Mouse (Mus musculus) heart, adult 2 months (tissue): ENCODE data around the gene Itk. TPM values are rescaled to one million over a fixed set of nuclear protein-coding genes. Genes with fewer than 3 reads are reported as not detected.

Experiments used
- DNase-seq, 2 experiments: peaks; one replicate each; pipeline ENCODE4 v3.0.0; 2021
- H3K27ac ChIP-seq: fragments of 200-600 bp; 2 replicates; pipeline ENCODE4 v1.8.1; 2022
- H3K27me3 ChIP-seq: fragments of 200-500 bp; 2 replicates; pipeline ENCODE4 v1.6.1; 2012; ENCODE audit warnings: mild to moderate bottlenecking, low read length, inconsistent platforms, mixed read lengths; ENCODE audit not compliant: control insufficient read depth, insufficient read depth
- H3K36me3 ChIP-seq: fragments of 200-500 bp; 2 replicates; pipeline ENCODE4 v1.6.1; 2012; ENCODE audit warnings: low read length, inconsistent platforms; ENCODE audit not compliant: control insufficient read depth, insufficient read depth
- H3K4me1 ChIP-seq: fragments of 200-500 bp; 2 replicates; pipeline ENCODE4 v1.6.1; 2011; ENCODE audit warnings: low read length; ENCODE audit not compliant: control insufficient read depth, insufficient read depth
- H3K4me3 ChIP-seq: fragments of 200-600 bp; 2 replicates; pipeline ENCODE4 v1.8.1; 2022
- H3K79me2 ChIP-seq: fragments of 200-500 bp; replicated peaks from 2 replicates; pipeline ENCODE4 v1.6.1; 2012; ENCODE audit warnings: mild to moderate bottlenecking, inconsistent platforms, low read length, moderate library complexity, mixed read lengths; ENCODE audit not compliant: control insufficient read depth, insufficient read depth
- H3K9ac ChIP-seq: fragments of 200-500 bp; 2 replicates; pipeline ENCODE4 v1.6.1; 2012; ENCODE audit warnings: low read depth, mild to moderate bottlenecking, control low read depth, inconsistent platforms, low read length, mixed read lengths
- CTCF ChIP-seq: fragments of 200-600 bp; IDR thresholded peaks from 2 replicates; pipeline ENCODE4 v1.8.1; 2022; ENCODE audit warnings: antibody characterized with exemption, mild to moderate bottlenecking, moderate library complexity
- EP300 ChIP-seq: fragments of 200-500 bp; IDR thresholded peaks from 2 replicates; pipeline ENCODE4 v1.6.1; 2011; ENCODE audit warnings: low read depth, low read length, control low read depth; ENCODE audit not compliant: insufficient read depth
- POLR2A ChIP-seq: fragments of 200-500 bp; IDR thresholded peaks from 2 replicates; pipeline ENCODE4 v1.6.1; 2011; ENCODE audit warnings: mild to moderate bottlenecking, low read depth, low read length, control low read depth; ENCODE audit not compliant: insufficient read depth
- WGBS: fragments of 180-500 bp; shearing (Covaris S2); methylation state at CpG from one replicate; pipeline ENCODE4 v1.1.7; 2018; 5-methylcytosine and 5-hydroxymethylcytosine counted together
- intact Hi-C: fragments of 180-260 bp; cut with DNase I; formaldehyde crosslinking; loops from one replicate; pipeline ENCODE4 v1.15.1; 2025
- polyA plus RNA-seq: library from polyadenylated mRNA; depleted of rRNA; stranded (reverse); fragments of >200 nt; gene quantifications from 2 replicates; pipeline ENCODE4 v1.2.3, GENCODE M21; 2012
- total RNA-seq, 2 experiments: library from RNA; stranded (reverse); gene quantifications; 2 replicates each; pipeline ENCODE4 v1.2.3; 2021

The Itk gene
- total and polyA plus RNA-seq, 3 experiments = 0.26 to 0.51 (median 0.30) TPM

DNA sequence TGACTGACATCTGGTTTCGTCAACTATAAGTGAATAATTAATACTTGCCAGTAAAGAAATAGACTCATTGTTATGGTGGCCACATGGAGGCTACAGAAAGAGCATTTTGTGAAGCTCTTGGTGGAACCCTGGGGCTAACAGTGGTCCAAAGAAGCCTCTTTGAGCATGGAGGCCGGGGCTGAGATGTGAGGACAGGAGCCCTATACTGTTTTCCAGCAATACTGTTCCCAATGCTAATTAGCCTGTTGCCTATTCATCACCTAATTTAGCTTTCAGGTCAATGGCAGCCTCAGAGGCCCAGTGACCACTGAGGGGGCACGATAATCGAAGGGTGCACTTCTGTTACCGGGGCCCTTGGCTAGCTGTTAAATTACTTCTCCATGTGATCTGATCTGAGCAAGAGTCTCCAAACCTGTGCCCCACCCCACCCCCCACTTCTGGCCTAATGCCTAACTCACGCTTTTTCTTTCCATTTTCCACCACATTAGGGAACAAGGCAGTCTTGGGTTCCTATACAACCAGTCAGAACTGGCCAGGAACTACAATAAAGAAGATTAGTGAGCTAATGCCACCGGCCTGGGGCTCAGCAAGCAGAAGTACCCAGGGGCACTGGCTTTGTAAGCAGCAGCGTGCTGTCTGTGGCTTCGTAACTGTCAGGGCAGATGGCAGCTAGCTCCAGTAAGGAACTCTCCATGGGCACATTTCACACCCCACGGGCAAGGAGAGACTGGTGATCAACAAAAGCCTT lies 79.3 kb downstream of the Itk start:
- Histone ChIP-seq H3K9ac (no peak overlapping the region), H3K4me3 (no peak overlapping the region), H3K27me3 (peaks cover 3% of the 10 kb centered on the region; the same call in 1 of the 2 replicates), H3K79me2 (no peaks in the 10 kb centered on the region), H3K27ac (no peak overlapping the region; the same call in 1 of the 2 replicates), H3K36me3 (no peaks in the 10 kb centered on the region), H3K4me1 (no peaks in the 10 kb centered on the region)
- DNase-seq = no peak
- intact Hi-C loops = no loop called here
- TF ChIP-seq CTCF = no peak
- no peak for TF ChIP-seq POLR2A
- no peak for TF ChIP-seq EP300
- 77% methylated on average over 10 of the region's 10 CpGs for whole genome bisulfite sequencing

DNA sequence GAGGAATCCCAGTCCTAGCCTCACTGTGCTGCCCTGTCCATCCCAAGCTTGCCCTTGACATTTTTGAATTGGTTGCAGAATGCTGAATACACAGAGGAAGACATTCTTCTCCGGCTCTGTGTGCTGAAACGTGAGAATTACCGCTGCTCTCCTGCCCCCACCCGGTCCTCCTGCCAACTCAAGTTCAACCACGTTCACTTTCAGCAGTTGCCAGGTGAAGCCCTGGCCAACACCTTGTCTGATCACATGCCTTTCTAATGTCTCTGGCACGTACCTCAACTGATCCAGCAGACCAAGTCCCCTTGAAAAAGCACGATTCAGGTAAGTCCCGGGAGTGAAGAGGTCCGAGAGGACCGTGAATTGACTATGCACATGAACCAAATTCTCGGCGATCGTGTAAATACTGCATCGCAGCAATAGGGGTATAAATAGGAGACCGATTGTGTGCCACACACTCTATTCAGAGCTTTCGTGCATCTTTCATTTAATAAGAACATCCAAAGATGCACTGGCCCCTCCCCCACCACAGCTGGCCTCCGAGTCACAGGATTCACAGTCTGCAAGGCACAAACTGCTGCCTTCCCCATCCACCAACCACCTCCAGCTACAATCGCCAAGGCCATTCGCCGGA lies 80.1 kb downstream of the Itk start:
- no peaks in the 10 kb centered on the region for H3K4me1 ChIP-seq
- DNase-seq = peak; percentile 23 to 42
- H3K4me3 ChIP-seq = no peak overlapping the region
- no peaks in the 10 kb centered on the region for H3K36me3 ChIP-seq
- 67% methylated on average over 20 of the region's 20 CpGs for WGBS
- TF ChIP-seq POLR2A (no peak), EP300 (0 out of 2 replicates have a peak, but pooled peaks have one; percentile 41)
- H3K27me3 ChIP-seq = peaks cover 3% of the 10 kb centered on the region; the same call in 1 of the 2 replicates
- intact Hi-C loops = no loop called here
- H3K79me2 ChIP-seq = no peaks in the 10 kb centered on the region
- no peak overlapping the region for H3K9ac ChIP-seq
- H3K27ac ChIP-seq = 0 out of 2 replicates have a peak overlapping the region, but pooled peaks have one; percentile 15

DNA sequence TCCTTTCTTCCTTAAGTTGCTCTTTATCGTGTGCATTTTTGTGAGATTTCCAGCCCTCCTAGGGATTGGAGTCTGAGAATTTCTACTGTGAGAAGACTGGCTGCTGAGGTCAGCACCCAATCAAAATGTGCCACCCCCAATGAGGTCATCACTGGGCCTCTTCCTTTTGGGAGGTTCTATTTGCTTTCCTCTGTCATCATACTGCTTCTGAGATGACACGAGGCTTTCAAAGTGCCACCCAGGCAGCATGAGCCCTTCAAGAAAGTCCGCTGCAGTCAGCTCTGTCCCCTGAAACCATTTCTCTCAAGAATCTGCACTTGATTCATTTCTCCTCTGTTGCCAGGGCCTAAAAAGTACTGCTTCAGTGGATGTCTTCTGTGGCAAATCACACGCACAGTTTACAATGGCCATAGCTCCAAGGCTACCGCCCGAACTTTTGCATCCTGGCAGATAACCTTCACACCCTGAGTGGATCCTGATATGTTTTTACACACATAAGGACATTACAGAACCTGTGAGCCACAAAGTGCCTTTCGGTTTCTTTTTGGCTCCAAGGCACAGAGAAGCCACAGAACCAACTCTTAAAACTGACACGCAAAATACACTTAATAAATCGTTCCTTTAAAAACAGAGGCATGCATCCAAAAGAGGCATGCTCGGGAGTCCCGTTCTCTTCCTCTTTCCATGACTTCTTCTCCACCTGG lies 80.9 kb downstream of the Itk start:
- H3K4me1 ChIP-seq = no peaks in the 10 kb centered on the region
- H3K27me3 ChIP-seq = peaks cover 3% of the 10 kb centered on the region; the same call in 1 of the 2 replicates
- peak overlapping the region; percentile 6; the same call in 1 of the 2 replicates for H3K27ac ChIP-seq
- H3K9ac ChIP-seq = no peak overlapping the region
- H3K4me3 ChIP-seq = no peak overlapping the region
- intact Hi-C loops = no loop called here
- TF ChIP-seq EP300 (no peak), CTCF (no peak), POLR2A (no peak)
- no peak for DNase-seq
- 54% methylated on average over 11 of the region's 11 CpGs for WGBS
- no peaks in the 10 kb centered on the region for H3K79me2 ChIP-seq
- H3K36me3 ChIP-seq = no peaks in the 10 kb centered on the region

DNA sequence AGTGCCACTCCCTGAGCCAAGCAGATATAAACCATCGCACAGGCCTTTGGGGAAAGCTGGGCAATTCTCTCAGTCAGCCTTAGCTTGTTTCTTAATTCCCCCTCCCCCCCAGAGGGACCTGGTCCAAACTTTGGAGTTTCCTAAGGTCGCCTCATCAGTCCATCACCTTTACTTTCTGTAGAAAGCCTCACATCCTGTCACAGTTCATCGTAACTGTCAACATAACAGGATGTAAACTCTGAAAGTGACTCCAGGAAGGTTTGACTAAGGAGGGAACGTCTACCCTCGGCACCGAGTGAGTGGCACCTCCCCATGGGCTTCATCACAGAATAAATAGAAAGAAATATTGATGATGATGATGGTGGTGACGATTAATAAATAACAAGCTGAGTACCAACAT lies 81.5 kb downstream of the Itk start:
- Histone ChIP-seq H3K4me3 (no peak overlapping the region), H3K27ac (no peak overlapping the region), H3K79me2 (no peaks in the 10 kb centered on the region), H3K36me3 (no peaks in the 10 kb centered on the region), H3K27me3 (peaks cover 3% of the 10 kb centered on the region; the same call in 1 of the 2 replicates), H3K4me1 (no peaks in the 10 kb centered on the region), H3K9ac (no peak overlapping the region)
- TF ChIP-seq POLR2A = no peak
- TF ChIP-seq EP300 = no peak
- TF ChIP-seq CTCF = no peak
- DNase-seq = no peak
- intact Hi-C loops = no loop called here
- 73% methylated on average over 7 of the region's 7 CpGs for WGBS

DNA sequence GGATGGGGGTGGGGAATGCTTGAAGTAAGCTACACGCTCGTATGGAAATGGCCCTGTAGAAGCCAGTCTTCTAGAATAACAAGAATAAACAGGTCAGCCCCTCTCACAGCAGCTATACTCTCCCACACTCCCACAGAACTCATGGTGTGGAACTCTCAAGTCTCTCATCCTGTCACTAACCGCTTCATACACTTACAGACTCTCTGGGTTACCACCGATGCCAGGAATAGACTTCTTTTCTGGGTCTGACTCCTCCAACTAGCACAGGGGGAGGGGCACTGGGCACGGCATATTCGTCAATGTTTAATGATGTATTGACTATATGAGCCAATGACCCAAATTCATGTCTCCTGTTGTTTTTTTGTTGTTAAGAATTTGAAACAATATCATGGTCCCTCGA lies 82.5 kb downstream of the Itk start:
- Histone ChIP-seq H3K4me1 (no peaks in the 10 kb centered on the region), H3K79me2 (no peaks in the 10 kb centered on the region), H3K27me3 (no peaks in the 10 kb centered on the region), H3K36me3 (no peaks in the 10 kb centered on the region), H3K4me3 (no peak overlapping the region), H3K9ac (no peak overlapping the region), H3K27ac (no peak overlapping the region)
- DNase-seq = no peak
- intact Hi-C loops = no loop called here
- TF ChIP-seq EP300 (no peak), CTCF (no peak)
- 76% methylated on average over 7 of the region's 7 CpGs for WGBS
